ENCODE assay signal across 10 mouse cellular contexts in genomic region chr13:8847702-8848101, GRCm38 (mm10). TPM values are rescaled to one million over a fixed set of nuclear protein-coding genes. Genes with fewer than 3 reads are reported as not detected.
DNase-seq lines count a peak whose midpoint lies in the region; ATAC-seq and TF ChIP-seq lines count a peak whose summit lies in the region.
"Had no signal": no experiment of that assay in that cellular context is flagged by ENCODE, and none has a peak within 500 bp of the region (broad histone marks: within the 10 kb centered on the region; RNA-seq: fewer than 3 reads in every experiment).

No protein-coding gene starts in this region.

- TF ChIP-seq CTCF in cortical plate, adult 2 months (IDR thresholded peaks at IDR 0.05; ENCODE audit: extremely low read depth, insufficient read depth, low read length), result peak; percentile 40; the same call in 1 of the 2 replicates

- H3K27ac ChIP-seq in liver, embryonic 12.5 days, result no peak overlapping the region
- no peak overlapping the region for H3K27ac ChIP-seq in liver, embryonic 11.5 days (ENCODE audit: low read depth, low read length)
- H3K27ac ChIP-seq in cortical plate, adult 2 months (ENCODE audit: insufficient read depth, low read length), result no peak overlapping the region; the same call in 1 of the 2 replicates
- H3K27ac ChIP-seq: hindbrain, embryonic 14.5 days; liver, embryonic 15.5 days had no signal

- 0 out of 2 replicates have a peak, but pooled peaks have one; percentile 44 for ATAC-seq in liver, embryonic 12.5 days
- no peak for ATAC-seq in liver, embryonic 11.5 days (replicated peaks; ENCODE audit: low FRiP score)
- no peak for ATAC-seq in monocyte, adult 5-6 weeks (replicated peaks; ENCODE audit: insufficient number of reproducible peaks, low FRiP score, low TSS enrichment, poor library complexity, severe bottlenecking)

- TF ChIP-seq POLR2A in cortical plate, adult 2 months (IDR thresholded peaks at IDR 0.05; ENCODE audit: extremely low read depth, insufficient read depth, low read length), result no peak

- no peak overlapping the region for H3K4me3 ChIP-seq in liver, embryonic 12.5 days
- H3K4me3 ChIP-seq in liver, embryonic 11.5 days (ENCODE audit: low read depth, low read length), result no peak overlapping the region
- no peak overlapping the region for H3K4me3 ChIP-seq in cortical plate, adult 2 months (ENCODE audit: insufficient read depth, low read length)
- H3K4me3 ChIP-seq: liver, embryonic 15.5 days had no signal

- peaks cover 60% of the 10 kb centered on the region for H3K36me3 ChIP-seq in liver, embryonic 12.5 days
- H3K36me3 ChIP-seq in liver, embryonic 11.5 days (ENCODE audit: control insufficient read depth, insufficient read depth, low read length), result peaks cover 13% of the 10 kb centered on the region

- 27% methylated on average over 2 of the region's 2 CpGs for WGBS in liver, embryonic 12.5 days (ENCODE audit: insufficient replicate concordance)
- WGBS in liver, embryonic 11.5 days, result 41% methylated on average over 2 of the region's 2 CpGs

- peaks cover 19% of the 10 kb centered on the region for H3K4me1 ChIP-seq in liver, embryonic 12.5 days
- peaks cover 7% of the 10 kb centered on the region; the same call in 1 of the 2 replicates for H3K4me1 ChIP-seq in liver, embryonic 11.5 days (replicated peaks; ENCODE audit: control insufficient read depth, insufficient read depth, low read length)
- peaks cover 2% of the 10 kb centered on the region; the same call in 1 of the 2 replicates for H3K4me1 ChIP-seq in cortical plate, adult 2 months (ENCODE audit: control insufficient read depth, insufficient read depth, low read length)

- no peak overlapping the region for H3K4me2 ChIP-seq in liver, embryonic 12.5 days
- H3K4me2 ChIP-seq in liver, embryonic 11.5 days, result no peak overlapping the region
- H3K4me2 ChIP-seq: hindbrain, embryonic 14.5 days; liver, embryonic 15.5 days had no signal

- no peaks in the 10 kb centered on the region for H3K27me3 ChIP-seq in liver, embryonic 12.5 days (replicated peaks)
- H3K27me3 ChIP-seq in liver, embryonic 11.5 days (replicated peaks; ENCODE audit: control insufficient read depth, insufficient read depth, low read length), result no peaks in the 10 kb centered on the region
- H3K27me3 ChIP-seq: liver, embryonic 15.5 days had no signal

- no peaks in the 10 kb centered on the region for H3K9me3 ChIP-seq in liver, embryonic 12.5 days (replicated peaks)
- no peaks in the 10 kb centered on the region for H3K9me3 ChIP-seq in liver, embryonic 11.5 days (ENCODE audit: control insufficient read depth, low read length)
- H3K9me3 ChIP-seq: liver, embryonic 15.5 days had no signal

- no peak overlapping the region for H3K9ac ChIP-seq in liver, embryonic 12.5 days
- H3K9ac ChIP-seq in liver, embryonic 11.5 days (ENCODE audit: low read depth, low read length), result no peak overlapping the region
- H3K9ac ChIP-seq: hindbrain, embryonic 14.5 days; liver, embryonic 15.5 days had no signal

- peak; percentile 42 for DNase-seq in embryo, embryonic 10.5 days (ENCODE audit: low spot score)
- DNase-seq in embryo, embryonic 11 days, result no peak
- DNase-seq in liver, embryonic 11.5 days (ENCODE audit: low spot score), result no peak
- DNase-seq in natural killer cell, adult 2 months (ENCODE audit: low spot score in 2 of 2), result peak; percentile 2 to 8
- DNase-seq in layer of hippocampus, adult 11-12 months (ENCODE audit: low spot score), result no peak

RNA-seq across cellular contexts. Expression of gene Wdr37, which starts 24.0 kb away (rescaled TPM):
- polyA plus RNA-seq in liver, embryonic 12.5 days (2016; fragmentation: Nextera tagmentation; extraction: Ambion mirVana), result 11.8 and 12.0 TPM in 2 replicates
- 17.5 and 18.0 TPM in 2 replicates for polyA plus RNA-seq in liver, embryonic 11.5 days (2014; fragmentation: Nextera tagmentation; extraction: Ambion mirVana)
- polyA plus RNA-seq in cortical plate, adult 2 months (2012; rRNA removed), result 41.3 and 47.5 TPM in 2 replicates
- 59.4 to 77.2 TPM (median 65.0 TPM) in 3 replicates for total RNA-seq in monocyte, adult 5-6 weeks (2017)

RNA-seq across cellular contexts. Expression of gene Idi1, which starts 37.6 kb away (rescaled TPM):
- polyA plus RNA-seq in liver, embryonic 12.5 days (2016; fragmentation: Nextera tagmentation; extraction: Ambion mirVana), result 90.3 and 91.6 TPM in 2 replicates
- 91.0 and 108 TPM in 2 replicates for polyA plus RNA-seq in liver, embryonic 11.5 days (2014; fragmentation: Nextera tagmentation; extraction: Ambion mirVana)
- polyA plus RNA-seq in cortical plate, adult 2 months (2012; rRNA removed), result 43.0 and 48.3 TPM in 2 replicates
- total RNA-seq in monocyte, adult 5-6 weeks (2017), result 20.5 to 25.2 TPM (median 24.8 TPM) in 3 replicates

Comparison
In these comparisons a context has a peak if more than half of its experiments do, and no peak if none do; other contexts are left out.
1. DNase-seq: peak in embryo, embryonic 10.5 days (single experiment) and natural killer cell, adult 2 months (2 of 2); none in embryo, embryonic 11 days (single experiment), liver, embryonic 11.5 days (single experiment) and layer of hippocampus, adult 11-12 months (single experiment).